Mouse (Mus musculus) limb, embryonic 12.5 days (tissue): Measurements from ENCODE around the gene Rnf13. TPM values are rescaled to one million over a fixed set of nuclear protein-coding genes. Genes with fewer than 3 reads are reported as not detected.
A peak's percentile ranks its signal among the peaks of the same experiment; 100 is the strongest.
"Not testable (repeated sequence)": the region's sequence is repeated elsewhere in the genome, so short reads cannot be mapped to it uniquely, and the experiment has no call there.

Source experiments
- ATAC-seq: fragments of 200-750 bp; cut with Nextera tagmentation; 2 replicates; pipeline ENCODE4 v1.8.0; 2017; ENCODE audit warnings: low read depth, moderate TSS enrichment; ENCODE audit not compliant: insufficient number of reproducible peaks, insufficient read depth, low FRiP score, low TSS enrichment
- H3K27ac ChIP-seq: fragments of 300-500 bp; sonication (generic); 2 replicates; pipeline ENCODE4 v1.5.1; 2016; ENCODE audit warnings: mild to moderate bottlenecking, moderate library complexity
- H3K27me3 ChIP-seq: fragments of 300-500 bp; sonication (generic); 2 replicates; pipeline ENCODE4 v1.6.1; 2016; ENCODE audit warnings: mild to moderate bottlenecking, moderate library complexity
- H3K36me3 ChIP-seq: fragments of 300-500 bp; sonication (generic); 2 replicates; pipeline ENCODE4 v1.6.1; 2016; ENCODE audit warnings: mild to moderate bottlenecking, moderate library complexity
- H3K4me1 ChIP-seq: fragments of 300-500 bp; sonication (generic); replicated peaks from 2 replicates; pipeline ENCODE4 v1.6.1; 2016
- H3K4me2 ChIP-seq: fragments of 300-500 bp; sonication (generic); 2 replicates; pipeline ENCODE4 v1.6.1; 2016; ENCODE audit warnings: mild to moderate bottlenecking, moderate library complexity
- H3K4me3 ChIP-seq: fragments of 300-500 bp; sonication (generic); replicated peaks from 2 replicates; pipeline ENCODE4 v1.5.1; 2016; ENCODE audit warnings: mild to moderate bottlenecking
- H3K9ac ChIP-seq: fragments of 300-500 bp; sonication (generic); replicated peaks from 2 replicates; pipeline ENCODE4 v1.6.1; 2016; ENCODE audit warnings: mild to moderate bottlenecking, moderate library complexity
- H3K9me3 ChIP-seq: fragments of 300-500 bp; sonication (generic); 2 replicates; pipeline ENCODE4 v1.6.1; 2016; ENCODE audit warnings: mild to moderate bottlenecking, moderate library complexity
- WGBS: fragments of 180-500 bp; shearing (Covaris S2); methylation state at CpG from one replicate; pipeline ENCODE4 v1.1.7; 2016; 5-methylcytosine and 5-hydroxymethylcytosine counted together
- polyA plus RNA-seq: library from polyadenylated mRNA; unstranded; fragments of >200 nt; fragmentation: Nextera tagmentation; extraction: Ambion mirVana; gene quantifications from 2 replicates; pipeline ENCODE4 v1.2.1, GENCODE M21; 2016

The Rnf13 gene
- polyA plus RNA-seq, 1 experiment from 2014 or later: 48.5 TPM

- no peaks in the 10 kb centered on the region for H3K27me3 ChIP-seq
- WGBS: 84% methylated on average over 4 of the region's 4 CpGs
- ATAC-seq: no peak
- peaks cover 6% of the 10 kb centered on the region; the same call in 1 of the 2 replicates for H3K36me3 ChIP-seq
- no peak overlapping the region for H3K9ac ChIP-seq
- no peaks in the 10 kb centered on the region for H3K4me1 ChIP-seq
- no peaks in the 10 kb centered on the region for H3K9me3 ChIP-seq
- H3K4me3 ChIP-seq: no peak overlapping the region
- H3K27ac ChIP-seq: no peak overlapping the region
- H3K4me2 ChIP-seq: no peak overlapping the region
Observed at GRCm38 (mm10) chr3:57788472-57788871, 52.6 kb downstream of the Rnf13 start.

DNA sequence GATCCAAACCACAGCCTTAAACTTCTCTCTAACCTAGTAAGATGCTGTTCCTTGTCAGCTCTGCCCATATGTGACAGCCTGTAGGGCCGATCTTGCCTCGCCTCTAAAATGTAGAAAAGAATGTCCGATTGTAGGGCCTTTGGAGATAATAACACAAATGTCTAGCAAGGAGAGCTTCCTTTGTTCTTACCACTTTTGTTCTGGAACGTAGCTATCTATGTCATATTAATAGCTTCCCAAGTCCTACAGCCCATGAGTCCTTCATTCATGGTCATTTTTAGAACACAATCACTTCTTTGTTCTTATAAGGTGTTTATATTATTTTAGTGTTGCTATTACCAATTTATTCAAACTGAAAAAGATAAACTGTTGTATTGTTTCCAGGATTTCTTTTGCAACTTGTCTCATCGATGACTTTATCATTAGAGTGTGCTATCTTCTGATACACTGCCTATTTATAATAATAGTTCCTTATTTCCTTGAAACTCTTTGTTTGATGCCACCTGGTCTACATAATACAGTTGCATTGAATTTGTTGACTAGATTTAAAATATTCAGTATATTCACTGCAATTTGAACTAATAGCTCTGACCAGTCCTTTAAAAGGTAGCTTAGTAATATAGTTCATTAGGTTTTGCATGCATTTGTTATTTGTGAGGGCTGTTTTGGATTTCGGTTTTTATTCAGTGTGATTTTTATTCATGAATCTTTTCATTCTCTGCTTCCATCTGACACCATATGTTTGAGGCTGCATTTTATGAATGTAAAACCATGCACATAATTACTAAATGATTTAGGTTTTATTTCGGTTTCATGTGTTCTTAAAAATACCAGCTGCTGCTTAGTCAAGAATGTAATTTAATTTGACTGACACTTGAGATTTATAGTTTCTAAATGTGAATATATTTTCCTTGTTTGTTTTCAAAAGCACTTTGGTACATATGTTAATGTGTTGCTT, 53.4 kb downstream of the Rnf13 start:
- no peak for ATAC-seq
- H3K4me1 ChIP-seq: no peaks in the 10 kb centered on the region
- H3K27me3 ChIP-seq: no peaks in the 10 kb centered on the region
- H3K4me3 ChIP-seq: no peak overlapping the region
- H3K9ac ChIP-seq: no peak overlapping the region
- no peak overlapping the region for H3K27ac ChIP-seq
- H3K36me3 ChIP-seq: peaks cover 1% of the 10 kb centered on the region; the same call in 1 of the 2 replicates
- peaks cover 5% of the 10 kb centered on the region; the same call in 1 of the 2 replicates for H3K9me3 ChIP-seq
- no peak overlapping the region for H3K4me2 ChIP-seq
- WGBS: 88% methylated on average over 7 of the region's 7 CpGs

DNA sequence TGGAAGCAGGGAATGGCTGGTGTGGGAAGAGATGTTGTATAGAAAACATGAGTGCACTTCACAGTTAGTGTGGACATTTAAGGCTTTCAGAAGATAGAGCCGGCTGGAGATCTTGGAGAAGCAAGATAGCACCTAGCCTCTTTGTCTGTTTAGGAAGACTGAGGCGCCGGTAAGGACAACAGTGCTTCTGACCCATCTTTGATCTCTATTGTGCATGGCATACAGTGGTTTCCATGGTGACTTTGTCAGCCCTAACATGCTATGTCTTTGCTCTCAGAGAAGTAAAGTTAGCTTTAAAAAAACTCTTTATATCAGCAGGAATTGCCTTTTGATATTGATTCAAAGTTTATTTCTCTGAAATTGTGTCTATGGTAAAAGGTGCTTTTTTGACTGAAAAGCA, 55.2 kb downstream of the Rnf13 start:
- Histone ChIP-seq H3K9me3 (peaks cover 5% of the 10 kb centered on the region; the same call in 1 of the 2 replicates), H3K27ac (no peak overlapping the region), H3K36me3 (no peaks in the 10 kb centered on the region), H3K4me2 (no peak overlapping the region), H3K27me3 (no peaks in the 10 kb centered on the region), H3K4me3 (no peak overlapping the region), H3K9ac (no peak overlapping the region), H3K4me1 (no peaks in the 10 kb centered on the region)
- 93% methylated on average over 3 of the region's 3 CpGs for whole genome bisulfite sequencing
- no peak for ATAC-seq

DNA sequence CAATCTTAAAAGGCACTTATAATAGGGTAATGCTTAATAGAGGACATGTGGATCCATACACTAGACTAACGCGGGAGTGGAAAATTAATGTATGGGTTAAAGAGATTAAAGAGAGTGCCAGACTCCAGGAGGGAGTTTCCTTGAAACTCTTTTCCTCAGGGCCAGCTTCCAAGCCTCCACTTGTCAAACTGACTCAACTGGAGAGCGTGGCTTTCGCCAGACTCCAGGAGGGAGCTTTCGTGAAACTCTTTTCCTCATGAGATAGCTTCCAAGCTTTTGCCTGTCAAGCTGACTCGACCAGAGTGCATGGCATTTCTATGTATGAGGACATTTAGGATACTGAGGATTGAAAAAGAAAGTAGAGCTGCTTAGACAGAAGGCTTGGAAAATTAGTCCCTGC, 59.2 kb downstream of the Rnf13 start:
- not testable (repeated sequence) for H3K36me3 ChIP-seq, H3K27me3 ChIP-seq, H3K9ac ChIP-seq, H3K27ac ChIP-seq, H3K4me1 ChIP-seq, H3K4me3 ChIP-seq, H3K4me2 ChIP-seq, H3K9me3 ChIP-seq, ATAC-seq
- 75% methylated on average over 6 of the region's 6 CpGs for WGBS

GRCm38 (mm10) chr3:57815447-57815846, 79.6 kb downstream of the Rnf13 start:
- Histone ChIP-seq H3K4me1 (no peaks in the 10 kb centered on the region), H3K27ac (no peak overlapping the region), H3K9ac (no peak overlapping the region), H3K9me3 (no peaks in the 10 kb centered on the region), H3K27me3 (no peaks in the 10 kb centered on the region), H3K4me3 (no peak overlapping the region), H3K4me2 (no peak overlapping the region), H3K36me3 (no peaks in the 10 kb centered on the region)
- 85% methylated on average over 6 of the region's 6 CpGs for WGBS
- no peak for ATAC-seq

- Histone ChIP-seq H3K4me2 (no peak overlapping the region), H3K27me3 (no peaks in the 10 kb centered on the region), H3K4me1 (no peaks in the 10 kb centered on the region), H3K9me3 (no peaks in the 10 kb centered on the region), H3K9ac (no peak overlapping the region), H3K27ac (no peak overlapping the region), H3K36me3 (peaks cover 20% of the 10 kb centered on the region; the same call in 1 of the 2 replicates), H3K4me3 (no peak overlapping the region)
- ATAC-seq: no peak
- WGBS: 93% methylated on average over 3 of the region's 3 CpGs
Observed at GRCm38 (mm10) chr3:57825866-57826265, 90.0 kb downstream of the Rnf13 start.

DNA sequence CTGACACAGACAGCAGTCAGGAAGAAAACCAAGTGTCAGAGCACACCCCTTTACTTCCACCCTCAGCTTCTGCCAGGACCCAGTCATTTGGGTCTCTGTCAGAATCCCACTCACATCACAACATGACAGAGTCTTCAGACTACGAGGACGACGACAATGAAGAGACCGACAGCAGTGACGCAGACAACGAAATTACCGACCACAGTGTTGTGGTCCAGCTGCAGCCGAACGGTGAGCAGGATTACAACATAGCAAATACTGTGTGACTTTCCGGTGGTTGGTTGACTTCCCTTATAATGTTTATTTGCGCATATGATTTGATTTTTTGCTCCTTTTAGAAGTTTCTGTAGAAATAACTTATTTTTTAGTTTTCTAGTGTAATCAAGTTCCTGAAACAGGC, 97.7 kb downstream of the Rnf13 start:
- no peak overlapping the region for H3K4me2 ChIP-seq
- no peak overlapping the region for H3K9ac ChIP-seq
- no peak overlapping the region for H3K27ac ChIP-seq
- WGBS: 91% methylated on average over 11 of the region's 11 CpGs
- no peaks in the 10 kb centered on the region for H3K27me3 ChIP-seq
- peaks cover 27% of the 10 kb centered on the region for H3K36me3 ChIP-seq
- H3K9me3 ChIP-seq: no peaks in the 10 kb centered on the region
- H3K4me3 ChIP-seq: no peak overlapping the region
- no peaks in the 10 kb centered on the region for H3K4me1 ChIP-seq
- ATAC-seq: no peak

DNA sequence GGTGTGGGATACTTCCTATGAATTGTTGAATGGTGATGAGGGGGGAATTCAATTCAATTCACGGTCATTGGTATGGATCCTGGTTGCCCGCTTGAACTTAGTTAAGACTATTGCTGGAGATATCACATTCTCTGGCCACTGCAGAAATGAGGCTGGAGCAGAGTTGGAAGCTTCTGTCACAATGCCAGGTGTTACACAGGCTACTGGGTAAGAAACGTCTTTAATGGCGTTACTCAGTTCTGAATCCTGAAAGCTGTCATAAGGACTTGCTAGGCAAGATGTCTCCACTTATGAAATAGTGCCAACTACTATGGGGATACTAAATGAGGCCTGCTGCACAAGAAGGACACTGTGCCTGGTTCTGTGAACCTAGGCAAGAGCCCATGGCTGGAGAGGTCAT, 101.0 kb downstream of the Rnf13 start:
- Histone ChIP-seq H3K36me3 (peaks cover 39% of the 10 kb centered on the region), H3K4me2 (no peak overlapping the region), H3K27me3 (no peaks in the 10 kb centered on the region), H3K9me3 (peaks cover 4% of the 10 kb centered on the region; the same call in 1 of the 2 replicates), H3K9ac (no peak overlapping the region), H3K4me1 (no peaks in the 10 kb centered on the region), H3K4me3 (no peak overlapping the region), H3K27ac (no peak overlapping the region)
- no peak for ATAC-seq
- WGBS: 93% methylated on average over 4 of the region's 4 CpGs

GRCm38 (mm10) chr3:57843775-57844174, 107.9 kb downstream of the Rnf13 start:
- Histone ChIP-seq H3K4me2 (no peak overlapping the region), H3K36me3 (peaks cover 38% of the 10 kb centered on the region)

GRCm38 (mm10) chr3:57845786-57846661, 110.2 kb downstream of the Rnf13 start:
- H3K27ac ChIP-seq: no peak overlapping the region

More at GRCm38 (mm10) chr3:57843775-57844174, 107.9 kb downstream of the Rnf13 start:
- no peak overlapping the region for H3K9ac ChIP-seq
- H3K27me3 ChIP-seq: no peaks in the 10 kb centered on the region
- peaks cover 4% of the 10 kb centered on the region; the same call in 1 of the 2 replicates for H3K9me3 ChIP-seq
- ATAC-seq: no peak
- peaks cover 14% of the 10 kb centered on the region for H3K4me1 ChIP-seq
- no peak overlapping the region for H3K27ac ChIP-seq
- H3K4me3 ChIP-seq: no peak overlapping the region

DNA sequence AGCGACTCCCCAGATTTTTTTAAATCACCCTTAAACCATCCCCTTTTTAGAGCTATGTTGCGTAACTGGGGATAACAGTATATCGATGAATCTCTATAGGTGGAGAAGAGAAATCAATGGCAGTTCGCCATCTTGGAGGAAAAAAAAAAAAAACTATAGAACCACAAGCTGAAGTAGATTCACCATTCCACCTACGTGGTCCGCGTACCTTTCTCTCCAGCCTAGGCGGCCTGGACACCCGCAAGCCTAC, 110.7 kb downstream of the Rnf13 start:
- Histone ChIP-seq H3K36me3 (peaks cover 20% of the 10 kb centered on the region), H3K4me1 (peaks cover 14% of the 10 kb centered on the region), H3K4me3 (peak overlapping the region; percentile 92), H3K9me3 (no peaks in the 10 kb centered on the region), H3K9ac (peak overlapping the region; percentile 90), H3K4me2 (peak overlapping the region; percentile 66), H3K27ac (peak overlapping the region; percentile 95), H3K27me3 (no peaks in the 10 kb centered on the region)
- no peak; the same call in 1 of the 2 replicates for ATAC-seq
- 1% methylated on average over 9 of the region's 9 CpGs for WGBS

More at GRCm38 (mm10) chr3:57845786-57846661, 110.2 kb downstream of the Rnf13 start:
- Histone ChIP-seq H3K4me1 (peaks cover 14% of the 10 kb centered on the region), H3K4me2 (peak overlapping the region; percentile 66), H3K36me3 (peaks cover 26% of the 10 kb centered on the region), H3K27me3 (no peaks in the 10 kb centered on the region), H3K9ac (peak overlapping the region; percentile 90), H3K9me3 (no peaks in the 10 kb centered on the region), H3K4me3 (peak overlapping the region; percentile 92)
- WGBS: 19% methylated on average over 11 of the region's 11 CpGs
- no peak for ATAC-seq
